Mouse (Mus musculus): ENCODE measurements around the gene Nlrp9c. TPM values are rescaled to one million over a fixed set of nuclear protein-coding genes. Genes with fewer than 3 reads are reported as not detected.

Gene Nlrp9c
- under 1 TPM in 1 of 2 experiments, not detected in 1; 0.98 TPM for polyA plus RNA-seq (2017; shearing (Covaris generic))

GRCm38 (mm10) chr7:26403600-26403999, at the start of gene Nlrp9c:
Nlrp9c (minus strand) TSS chr7:26403700.

GRCm38 (mm10) chr7:26434813-26435212, 31.3 kb upstream of the Nlrp9c start, which contains the start of gene Nlrp4a:
Nlrp4a (plus strand) TSS chr7:26435113.

GRCm38 (mm10) chr7:26306926-26307325, 96.6 kb downstream of the Nlrp9c start, which contains the start of gene Cyp2a4:
Cyp2a4 (plus strand) TSS chr7:26307169.

Other genes with a start within 250 kb of the Nlrp9c start
- under 1 TPM in 1 of 2 experiments, not detected in 1; 0.34 TPM for gene Cyp2b9, start 230.3 kb downstream of the Nlrp9c start, polyA plus RNA-seq (2017; shearing (Covaris generic))
- gene Vmn1r184, start 143.4 kb downstream of the Nlrp9c start, polyA plus RNA-seq (2017; shearing (Covaris generic)) = 1 to 10 TPM in 1 of 2 experiments, under 1 TPM in 1; 0.25 to 4.4 TPM
- not detected for gene Cyp2a4, start 96.5 kb downstream of the Nlrp9c start, polyA plus RNA-seq (2017; shearing (Covaris generic))
- gene Nlrp4a, start 31.4 kb upstream of the Nlrp9c start, polyA plus RNA-seq (2017; shearing (Covaris generic)) = under 1 TPM; 0.13 to 0.75 TPM
- gene Nlrp9a, start 131.3 kb upstream of the Nlrp9c start, polyA plus RNA-seq (2017; shearing (Covaris generic)) = not detected
- gene Vmn1r185, start 214.8 kb upstream of the Nlrp9c start, polyA plus RNA-seq (2017; shearing (Covaris generic)) = under 1 TPM; 0.23 to 0.73 TPM

Measured in inflammation-experienced regulatory T-cells (primary cell).